Mouse (Mus musculus) B cell, adult 62 days (primary cell): ENCODE results near the gene Samd5. TPM values are rescaled to one million over a fixed set of nuclear protein-coding genes. Genes with fewer than 3 reads are reported as not detected.

Experiments
- total RNA-seq: library from RNA; stranded (reverse); gene quantifications from 4 replicates; pipeline ENCODE4 v1.2.4, GENCODE M21; 2023

Gene Samd5
- total RNA-seq, result not detected in 4 replicates

GRCm38 (mm10) chr10:9674561-9675521, at the start of gene Samd5:
Samd5 (minus strand) TSS chr10:9675208.

Other genes starting within 250 kb of the Samd5 start
- gene Stxbp5, start 225.9 kb upstream of the Samd5 start, total RNA-seq, result 27.9 to 35.3 TPM (median 28.3 TPM) in 4 replicates